Mouse (Mus musculus) heart, embryonic 16.5 days (tissue): ENCODE measurements around the gene Peli2. TPM values are rescaled to one million over a fixed set of nuclear protein-coding genes. Genes with fewer than 3 reads are reported as not detected.
A peak's percentile ranks its signal among the peaks of the same experiment; 100 is the strongest.

Experiments used
- ATAC-seq: fragments of 200-750 bp; cut with Nextera tagmentation; replicated peaks from 2 replicates; pipeline ENCODE4 v1.8.0; 2017; ENCODE audit warnings: moderate number of reproducible peaks; ENCODE audit not compliant: insufficient read depth, low FRiP score; ENCODE audit errors: extremely low read depth
- H3K27ac ChIP-seq: fragments of 300-500 bp; sonication (generic); 2 replicates; pipeline ENCODE4 v1.5.1; 2014; ENCODE audit warnings: mild to moderate bottlenecking, low read length, control low read depth, moderate library complexity
- H3K27me3 ChIP-seq: fragments of 300-500 bp; sonication (generic); 2 replicates; pipeline ENCODE4 v1.6.1; 2014; ENCODE audit warnings: low read length, mixed read lengths; ENCODE audit not compliant: control insufficient read depth, insufficient read depth
- H3K36me3 ChIP-seq: fragments of 300-500 bp; sonication (generic); 2 replicates; pipeline ENCODE4 v1.6.1; 2014; ENCODE audit not compliant: control insufficient read depth, insufficient read depth
- H3K4me1 ChIP-seq: fragments of 300-500 bp; sonication (generic); 2 replicates; pipeline ENCODE4 v1.6.1; 2014; ENCODE audit warnings: low read length, mixed read lengths; ENCODE audit not compliant: control insufficient read depth, insufficient read depth
- H3K4me2 ChIP-seq: fragments of 300-500 bp; sonication (generic); 2 replicates; pipeline ENCODE4 v1.6.1; 2014; ENCODE audit warnings: low read depth, mild to moderate bottlenecking, control low read depth, low read length
- H3K4me3 ChIP-seq: fragments of 300-500 bp; sonication (generic); 2 replicates; pipeline ENCODE4 v1.5.1; 2014; ENCODE audit warnings: mild to moderate bottlenecking, control low read depth, low read length
- H3K9ac ChIP-seq: fragments of 300-500 bp; sonication (generic); 2 replicates; pipeline ENCODE4 v1.6.1; 2014; ENCODE audit warnings: low read length, control low read depth
- H3K9me3 ChIP-seq: fragments of 300-500 bp; sonication (generic); replicated peaks from 2 replicates; pipeline ENCODE4 v1.6.1; 2016; ENCODE audit warnings: low read length; ENCODE audit not compliant: control insufficient read depth
- WGBS: fragments of 180-500 bp; shearing (Covaris S2); extraction: QIAGEN DNeasy Blood & Tissue Kit; methylation state at CpG from one replicate; pipeline ENCODE4 v1.1.7; 2014; 5-methylcytosine and 5-hydroxymethylcytosine counted together
- polyA plus RNA-seq: library from polyadenylated mRNA; unstranded; fragments of >200 nt; fragmentation: Nextera tagmentation; extraction: Ambion mirVana; gene quantifications from 2 replicates; pipeline ENCODE4 v1.2.1, GENCODE M21; 2015

Gene Peli2
- polyA plus RNA-seq, 1 experiment from 2014 or later = 2.6 TPM

GRCm38 (mm10) chr14:48132241-48132640 lies 11.6 kb downstream of the Peli2 start:
- Histone ChIP-seq H3K27ac (peak overlapping the region; percentile 3; the same call in 1 of the 2 replicates), H3K4me3 (no peak overlapping the region), H3K27me3 (peaks cover 13% of the 10 kb centered on the region; the same call in 1 of the 2 replicates), H3K9me3 (no peaks in the 10 kb centered on the region), H3K9ac (no peak overlapping the region), H3K36me3 (no peaks in the 10 kb centered on the region), H3K4me1 (peaks cover 32% of the 10 kb centered on the region), H3K4me2 (no peak overlapping the region)
- no peak for ATAC-seq
- WGBS = 85% methylated on average over 3 of the region's 3 CpGs

DNA sequence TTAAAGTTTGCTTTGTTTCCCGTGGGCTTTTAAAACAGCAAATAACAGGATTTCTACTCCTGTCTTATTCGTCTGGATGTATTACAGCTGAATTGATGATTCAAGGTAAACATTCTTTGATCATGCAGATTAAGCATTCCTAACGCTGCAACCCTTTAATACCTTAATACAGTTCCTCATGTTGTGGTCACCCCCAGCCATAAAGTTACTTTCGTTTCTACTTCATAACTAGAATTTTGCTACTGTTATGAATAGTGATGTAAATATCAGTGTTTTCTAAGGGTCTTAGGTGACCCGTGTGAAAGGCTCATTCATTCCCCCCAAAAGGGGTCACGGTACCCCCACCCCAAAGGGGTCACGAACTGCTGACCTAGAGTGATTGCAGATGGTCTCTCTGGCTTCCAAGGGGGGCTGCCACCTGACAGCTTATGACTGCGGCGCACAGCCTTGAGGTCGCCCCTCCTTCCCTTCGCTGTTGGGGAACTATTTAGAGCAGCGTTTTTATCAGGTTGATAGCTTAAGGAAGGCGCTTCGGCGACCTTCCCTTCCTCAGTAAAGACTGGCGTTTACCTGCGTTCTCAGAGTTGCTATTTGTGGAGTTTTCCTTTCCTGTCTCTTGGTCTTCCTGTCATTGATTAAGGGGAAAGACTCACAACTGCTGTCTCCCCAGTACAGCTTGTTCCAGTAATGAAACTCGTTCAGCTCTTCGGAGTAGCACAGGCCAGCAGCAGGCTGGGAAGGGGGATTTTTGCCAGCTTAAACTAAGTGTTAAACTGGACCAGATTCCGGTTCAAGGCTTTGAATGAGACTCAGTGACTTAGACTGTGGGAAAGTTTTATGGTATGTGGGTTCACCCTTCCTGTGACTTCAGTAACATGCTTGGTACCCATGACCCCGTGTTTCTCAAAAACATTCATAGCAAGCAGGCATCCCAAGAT lies 12.5 kb downstream of the Peli2 start:
- 22% methylated on average over 21 of the region's 21 CpGs for WGBS
- H3K27me3 ChIP-seq = peaks cover 10% of the 10 kb centered on the region; the same call in 1 of the 2 replicates
- H3K4me1 ChIP-seq = peaks cover 32% of the 10 kb centered on the region

GRCm38 (mm10) chr14:48134344-48134743 lies 13.7 kb downstream of the Peli2 start:
- no peaks in the 10 kb centered on the region for H3K36me3 ChIP-seq
- no peak overlapping the region for H3K4me3 ChIP-seq
- H3K4me2 ChIP-seq = peak overlapping the region; percentile 55; the same call in 1 of the 2 replicates
- H3K27ac ChIP-seq = peak overlapping the region; percentile 34
- peaks cover 7% of the 10 kb centered on the region for H3K27me3 ChIP-seq
- no peak overlapping the region for H3K9ac ChIP-seq
- no peaks in the 10 kb centered on the region for H3K9me3 ChIP-seq
- H3K4me1 ChIP-seq = peaks cover 32% of the 10 kb centered on the region
- ATAC-seq = no peak
- WGBS = 57% methylated on average over 7 of the region's 7 CpGs

More for the DNA sequence above, 12.5 kb downstream of the Peli2 start:
- H3K9ac ChIP-seq = peak overlapping the region; percentile 64
- H3K4me2 ChIP-seq = peak overlapping the region; percentile 55
- no peak for ATAC-seq
- no peaks in the 10 kb centered on the region for H3K9me3 ChIP-seq
- H3K36me3 ChIP-seq = no peaks in the 10 kb centered on the region
- peak overlapping the region; percentile 34 for H3K27ac ChIP-seq
- peak overlapping the region; percentile 5 for H3K4me3 ChIP-seq

DNA sequence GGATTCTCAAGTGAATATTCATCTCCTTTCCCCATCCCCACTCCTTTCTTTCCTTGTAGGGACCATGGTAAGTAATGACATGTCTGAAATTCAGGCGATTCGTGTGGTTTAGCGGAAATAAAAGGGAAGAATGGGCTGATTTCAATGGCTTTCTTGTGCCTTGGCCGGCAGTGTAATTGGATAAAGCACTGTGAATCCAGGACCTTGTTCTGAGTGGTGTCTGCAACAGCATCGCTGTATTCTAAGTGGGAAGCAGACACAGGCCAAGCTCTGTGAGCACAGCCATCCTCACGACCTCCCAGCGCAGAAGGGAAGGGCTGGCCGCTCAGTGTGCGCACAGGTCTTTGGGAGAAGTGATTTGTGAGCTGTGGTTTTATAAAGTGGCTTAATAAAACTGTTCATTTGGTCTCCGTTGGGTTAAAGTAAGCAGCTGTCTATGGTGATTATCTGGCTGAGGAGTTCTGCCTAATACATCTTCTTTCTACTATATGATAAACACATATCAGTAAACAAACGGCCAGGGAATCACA lies 15.3 kb downstream of the Peli2 start:
- Histone ChIP-seq H3K27me3 (peaks cover 10% of the 10 kb centered on the region), H3K36me3 (no peaks in the 10 kb centered on the region), H3K4me1 (peaks cover 27% of the 10 kb centered on the region), H3K27ac (no peak overlapping the region), H3K4me3 (no peak overlapping the region), H3K4me2 (no peak overlapping the region), H3K9me3 (no peaks in the 10 kb centered on the region), H3K9ac (no peak overlapping the region)
- no peak for ATAC-seq
- WGBS = 68% methylated on average over 11 of the region's 11 CpGs

GRCm38 (mm10) chr14:48137731-48138130 lies 17.1 kb downstream of the Peli2 start:
- WGBS = 63% methylated on average over 8 of the region's 8 CpGs
- 0 out of 2 replicates have a peak overlapping the region, but pooled peaks have one; percentile 12 for H3K27ac ChIP-seq

DNA sequence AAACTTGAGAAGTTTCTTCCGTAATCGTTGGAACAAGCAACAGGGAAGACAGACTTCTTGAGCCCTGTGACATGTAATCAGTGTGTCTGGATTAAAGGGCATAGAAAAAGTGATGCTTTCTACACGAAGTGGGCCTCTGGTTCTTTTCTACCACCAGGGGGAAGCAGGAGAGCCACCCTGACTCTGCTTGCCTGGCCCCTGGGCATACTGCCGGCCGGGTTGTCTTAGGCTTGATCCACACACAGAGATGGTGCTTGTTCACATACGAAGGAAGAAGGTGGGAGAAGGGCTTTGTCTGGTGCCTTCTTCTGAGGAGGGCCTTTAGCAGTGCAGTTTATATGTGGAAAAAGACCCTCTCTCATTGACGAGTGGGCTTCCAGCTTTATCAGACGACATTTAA lies 17.5 kb downstream of the Peli2 start:
- WGBS = 42% methylated on average over 8 of the region's 8 CpGs
- no peak overlapping the region for H3K4me3 ChIP-seq
- peaks cover 16% of the 10 kb centered on the region for H3K4me1 ChIP-seq
- no peak for ATAC-seq
- no peak overlapping the region for H3K4me2 ChIP-seq
- H3K27me3 ChIP-seq = peaks cover 20% of the 10 kb centered on the region
- no peak overlapping the region for H3K9ac ChIP-seq
- no peaks in the 10 kb centered on the region for H3K9me3 ChIP-seq
- no peaks in the 10 kb centered on the region for H3K36me3 ChIP-seq
- no peak overlapping the region for H3K27ac ChIP-seq

More at GRCm38 (mm10) chr14:48137731-48138130, 17.1 kb downstream of the Peli2 start:
- no peak for ATAC-seq
- H3K9me3 ChIP-seq = no peaks in the 10 kb centered on the region
- no peak overlapping the region for H3K4me2 ChIP-seq
- H3K4me3 ChIP-seq = no peak overlapping the region
- peaks cover 20% of the 10 kb centered on the region for H3K27me3 ChIP-seq
- no peaks in the 10 kb centered on the region for H3K36me3 ChIP-seq
- H3K4me1 ChIP-seq = peaks cover 17% of the 10 kb centered on the region
- no peak overlapping the region for H3K9ac ChIP-seq

DNA sequence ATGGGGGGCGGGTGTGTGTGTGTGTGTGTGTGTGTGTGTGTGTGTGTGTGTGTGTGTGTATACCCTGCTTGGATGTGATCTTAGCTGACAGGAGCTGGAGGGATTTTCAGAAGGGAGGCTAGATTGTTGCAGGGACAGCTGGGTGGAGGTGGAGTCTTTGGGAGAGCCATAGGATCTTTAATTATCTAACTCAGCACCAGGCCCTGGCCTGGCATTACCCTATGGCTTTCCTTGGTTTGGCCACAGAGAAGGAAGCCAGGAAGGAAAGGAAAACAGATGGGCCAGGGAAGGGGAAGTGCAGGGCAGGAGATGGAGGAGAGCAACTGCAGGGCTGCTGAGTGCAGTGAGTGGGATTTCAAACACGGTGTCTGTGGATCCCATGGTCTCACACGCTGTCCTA lies 18.8 kb downstream of the Peli2 start:
- no peak overlapping the region for H3K4me3 ChIP-seq
- peaks cover 17% of the 10 kb centered on the region for H3K27me3 ChIP-seq
- no peaks in the 10 kb centered on the region for H3K9me3 ChIP-seq
- H3K9ac ChIP-seq = no peak overlapping the region
- 76% methylated on average over 3 of the region's 3 CpGs for WGBS
- H3K36me3 ChIP-seq = no peaks in the 10 kb centered on the region
- peaks cover 11% of the 10 kb centered on the region; the same call in 1 of the 2 replicates for H3K4me1 ChIP-seq
- no peak overlapping the region for H3K4me2 ChIP-seq
- H3K27ac ChIP-seq = no peak overlapping the region
- no peak for ATAC-seq

DNA sequence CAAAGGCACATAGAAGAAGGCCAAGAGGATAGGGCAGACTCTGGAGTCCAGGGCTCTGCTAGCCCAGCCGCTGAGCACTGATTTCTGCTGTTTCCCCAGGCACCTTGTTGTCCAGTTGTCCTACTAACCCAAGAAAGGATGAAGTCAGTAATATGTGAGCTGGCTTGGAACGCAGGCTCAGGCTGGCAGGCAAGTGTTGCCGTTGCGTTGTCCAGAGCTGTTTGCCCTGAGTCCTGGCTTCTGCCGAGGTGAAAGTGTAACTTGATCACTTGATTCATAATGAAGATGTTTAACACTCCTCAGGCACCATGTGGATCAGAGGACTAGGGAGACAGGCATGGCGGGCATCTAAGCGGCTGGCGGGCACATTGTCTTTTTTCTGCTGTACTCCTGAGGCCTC lies 21.1 kb downstream of the Peli2 start:
- Histone ChIP-seq H3K9me3 (no peaks in the 10 kb centered on the region), H3K4me3 (no peak overlapping the region), H3K4me1 (peaks cover 6% of the 10 kb centered on the region; the same call in 1 of the 2 replicates), H3K36me3 (no peaks in the 10 kb centered on the region), H3K27ac (no peak overlapping the region), H3K27me3 (peaks cover 14% of the 10 kb centered on the region), H3K9ac (no peak overlapping the region), H3K4me2 (no peak overlapping the region)
- WGBS = 71% methylated on average over 8 of the region's 8 CpGs
- no peak for ATAC-seq

GRCm38 (mm10) chr14:48142696-48143095 lies 22.1 kb downstream of the Peli2 start:
- Histone ChIP-seq H3K36me3 (no peaks in the 10 kb centered on the region), H3K9me3 (no peaks in the 10 kb centered on the region), H3K4me1 (peaks cover 6% of the 10 kb centered on the region; the same call in 1 of the 2 replicates), H3K27ac (no peak overlapping the region), H3K4me3 (no peak overlapping the region), H3K4me2 (no peak overlapping the region), H3K9ac (no peak overlapping the region), H3K27me3 (peaks cover 12% of the 10 kb centered on the region)
- no peak for ATAC-seq
- 72% methylated on average over 10 of the region's 10 CpGs for WGBS
